Mouse (Mus musculus) G1E (cell line): ENCODE measurements around the gene Acat2.

ENCODE experiments used
- CTCF ChIP-seq: IDR thresholded peaks from 2 replicates; pipeline ENCODE4 v1.5.1; 2012; ENCODE audit warnings: low read depth, low read length, inconsistent platforms, mixed read lengths
- GATA1 ChIP-seq: IDR thresholded peaks from 2 replicates; pipeline ENCODE4 v1.6.1; 2012; ENCODE audit warnings: borderline replicate concordance, low read length, inconsistent platforms, mixed read lengths
- TAL1 ChIP-seq: conservative IDR thresholded peaks from 2 replicates; pipeline ENCODE4 v1.6.1; 2012; ENCODE audit warnings: low read depth, low read length, inconsistent platforms, mixed read lengths

GRCm38 (mm10) chr17:12991635-12992358, 31.2 kb upstream of the Acat2 start:
- TF ChIP-seq CTCF (no peak), GATA1 (no peak), TAL1 (no peak)
